Mouse (Mus musculus) embryonic facial prominence, embryonic 15.5 days (tissue): Measurements from ENCODE around the gene Stx17. TPM values are rescaled to one million over a fixed set of nuclear protein-coding genes. Genes with fewer than 3 reads are reported as not detected.

Experiments
- ATAC-seq: fragments of 200-750 bp; cut with Nextera tagmentation; 2 replicates; pipeline ENCODE4 v1.8.0; 2017; ENCODE audit warnings: low read depth, moderate TSS enrichment; ENCODE audit not compliant: insufficient number of reproducible peaks, low FRiP score, low TSS enrichment
- H3K27ac ChIP-seq: fragments of 300-500 bp; sonication (generic); replicated peaks from 2 replicates; pipeline ENCODE4 v1.5.1; 2015; ENCODE audit warnings: mild to moderate bottlenecking, inconsistent platforms
- H3K27me3 ChIP-seq: fragments of 300-500 bp; sonication (generic); 2 replicates; pipeline ENCODE4 v1.6.1; 2015; ENCODE audit warnings: inconsistent platforms
- H3K36me3 ChIP-seq: fragments of 300-500 bp; sonication (generic); 2 replicates; pipeline ENCODE4 v1.6.1; 2015; ENCODE audit warnings: mild to moderate bottlenecking, inconsistent platforms
- H3K4me1 ChIP-seq: fragments of 300-500 bp; sonication (generic); 2 replicates; pipeline ENCODE4 v1.6.1; 2015; ENCODE audit warnings: inconsistent platforms
- H3K4me2 ChIP-seq: fragments of 300-500 bp; sonication (generic); replicated peaks from 2 replicates; pipeline ENCODE4 v1.6.1; 2015; ENCODE audit warnings: mild to moderate bottlenecking, inconsistent platforms
- H3K4me3 ChIP-seq: fragments of 300-500 bp; sonication (generic); replicated peaks from 2 replicates; pipeline ENCODE4 v1.5.1; 2015; ENCODE audit warnings: mild to moderate bottlenecking, inconsistent platforms
- H3K9ac ChIP-seq: fragments of 300-500 bp; sonication (generic); 2 replicates; pipeline ENCODE4 v1.6.1; 2015; ENCODE audit warnings: inconsistent platforms
- H3K9me3 ChIP-seq: fragments of 300-500 bp; sonication (generic); replicated peaks from 2 replicates; pipeline ENCODE4 v1.6.1; 2016; ENCODE audit warnings: inconsistent platforms
- WGBS: fragments of 180-500 bp; shearing (Covaris S2); methylation state at CpG from one replicate; pipeline ENCODE4 v1.1.7; 2015; 5-methylcytosine and 5-hydroxymethylcytosine counted together
- polyA plus RNA-seq: library from polyadenylated mRNA; unstranded; fragments of >200 nt; fragmentation: Nextera tagmentation; extraction: Ambion mirVana; gene quantifications from 2 replicates; pipeline ENCODE4 v1.2.1, GENCODE M21; 2015

The Stx17 gene
- polyA plus RNA-seq, 1 experiment from 2014 or later: 35.0 TPM

DNA sequence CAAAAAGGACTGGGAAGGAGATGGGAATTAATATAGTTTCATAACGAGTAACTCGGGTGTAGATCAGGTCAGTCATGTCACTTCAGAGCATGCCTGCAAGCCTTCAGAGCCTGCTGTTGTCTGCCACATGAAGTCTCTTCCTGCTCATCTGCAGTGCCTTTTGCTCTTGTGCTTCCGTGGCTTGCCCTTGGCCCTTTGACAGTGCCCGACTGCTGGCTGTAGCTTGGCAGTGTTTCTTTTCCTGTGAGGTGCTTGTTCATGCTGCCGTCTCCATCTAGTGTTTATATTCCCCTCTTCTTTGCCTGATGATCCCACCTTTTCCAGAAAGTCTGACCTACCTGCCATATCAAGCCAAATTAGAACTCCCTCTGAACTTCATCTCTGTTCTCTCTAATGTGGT is 39.1 kb downstream of the Stx17 start:
- Histone ChIP-seq H3K4me1 (no peaks in the 10 kb centered on the region), H3K9me3 (no peaks in the 10 kb centered on the region), H3K36me3 (peaks cover 32% of the 10 kb centered on the region), H3K4me2 (no peak overlapping the region), H3K27me3 (no peaks in the 10 kb centered on the region), H3K4me3 (no peak overlapping the region), H3K27ac (no peak overlapping the region), H3K9ac (no peak overlapping the region)
- 85% methylated on average over 5 of the region's 5 CpGs for WGBS
- ATAC-seq: no peak

DNA sequence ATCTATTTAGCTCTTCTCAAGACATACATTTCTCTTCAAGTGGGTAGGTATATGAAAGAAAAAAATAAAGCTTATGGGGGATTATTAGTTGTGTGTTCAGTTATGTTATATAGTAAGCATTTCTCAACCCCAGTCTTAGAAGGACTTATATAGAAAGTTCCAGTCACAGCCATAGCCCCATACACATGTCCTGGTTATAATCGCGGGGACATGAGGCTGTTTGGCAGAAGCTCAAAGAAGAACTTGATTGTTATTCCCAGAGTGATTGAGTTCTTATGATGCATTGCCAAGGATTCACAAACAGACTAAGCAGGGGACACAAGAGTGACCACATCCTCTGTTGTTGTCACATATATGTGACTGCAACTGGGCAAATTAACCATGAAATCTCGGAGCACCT is 51.0 kb downstream of the Stx17 start:
- Histone ChIP-seq H3K36me3 (no peaks in the 10 kb centered on the region; the same call in 1 of the 2 replicates), H3K9ac (no peak overlapping the region), H3K4me2 (no peak overlapping the region), H3K27me3 (no peaks in the 10 kb centered on the region), H3K27ac (no peak overlapping the region), H3K4me3 (no peak overlapping the region), H3K4me1 (no peaks in the 10 kb centered on the region), H3K9me3 (no peaks in the 10 kb centered on the region)
- no peak for ATAC-seq
- 82% methylated on average over 3 of the region's 3 CpGs for WGBS

DNA sequence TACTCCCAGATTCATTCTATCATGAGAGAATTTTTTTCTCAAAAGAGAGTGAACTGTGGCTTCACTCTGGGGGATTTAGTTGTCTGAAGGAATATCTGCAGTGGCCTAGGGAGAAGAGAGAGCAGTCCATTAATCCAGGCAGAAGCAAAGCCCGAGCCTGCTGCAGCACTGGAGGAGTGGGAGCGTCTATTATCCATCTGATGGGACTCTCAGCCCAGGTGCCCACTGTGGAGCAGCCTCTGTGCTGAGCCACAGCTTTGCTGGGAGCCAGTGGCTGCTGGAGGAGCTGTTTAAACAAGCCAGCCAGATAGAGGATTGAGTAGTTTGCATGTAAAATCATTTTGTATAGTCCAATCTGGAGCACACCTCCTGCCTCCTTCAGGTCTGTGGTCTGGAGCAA is 56.2 kb downstream of the Stx17 start:
- H3K4me1 ChIP-seq: no peaks in the 10 kb centered on the region
- ATAC-seq: no peak
- no peak overlapping the region for H3K4me2 ChIP-seq
- H3K9me3 ChIP-seq: no peaks in the 10 kb centered on the region
- no peak overlapping the region for H3K4me3 ChIP-seq
- H3K27ac ChIP-seq: no peak overlapping the region
- H3K27me3 ChIP-seq: no peaks in the 10 kb centered on the region
- 36% methylated on average over 2 of the region's 2 CpGs for WGBS
- H3K9ac ChIP-seq: no peak overlapping the region
- H3K36me3 ChIP-seq: peaks cover 14% of the 10 kb centered on the region; the same call in 1 of the 2 replicates

DNA sequence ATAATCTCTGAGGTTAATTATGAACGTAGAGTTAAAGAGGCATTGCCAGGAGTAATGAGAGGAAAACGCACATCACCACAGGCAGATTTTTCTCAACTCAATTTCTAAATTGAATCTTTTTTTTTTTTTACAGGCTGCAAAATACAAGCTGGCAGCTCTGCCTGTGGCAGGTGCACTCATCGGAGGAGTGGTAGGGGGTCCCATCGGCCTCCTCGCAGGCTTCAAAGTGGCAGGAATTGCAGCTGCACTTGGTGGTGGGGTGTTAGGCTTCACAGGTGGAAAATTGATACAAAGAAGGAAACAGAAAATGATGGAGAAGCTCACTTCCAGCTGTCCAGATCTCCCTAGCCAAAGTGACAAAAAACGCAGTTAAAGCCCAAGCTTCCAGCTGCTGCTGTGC is 56.7 kb downstream of the Stx17 start:
- Histone ChIP-seq H3K36me3 (peaks cover 14% of the 10 kb centered on the region; the same call in 1 of the 2 replicates), H3K9me3 (no peaks in the 10 kb centered on the region), H3K4me3 (no peak overlapping the region), H3K27ac (no peak overlapping the region), H3K4me1 (no peaks in the 10 kb centered on the region), H3K9ac (no peak overlapping the region), H3K4me2 (no peak overlapping the region), H3K27me3 (no peaks in the 10 kb centered on the region)
- no peak for ATAC-seq
- 77% methylated on average over 6 of the region's 6 CpGs for WGBS

DNA sequence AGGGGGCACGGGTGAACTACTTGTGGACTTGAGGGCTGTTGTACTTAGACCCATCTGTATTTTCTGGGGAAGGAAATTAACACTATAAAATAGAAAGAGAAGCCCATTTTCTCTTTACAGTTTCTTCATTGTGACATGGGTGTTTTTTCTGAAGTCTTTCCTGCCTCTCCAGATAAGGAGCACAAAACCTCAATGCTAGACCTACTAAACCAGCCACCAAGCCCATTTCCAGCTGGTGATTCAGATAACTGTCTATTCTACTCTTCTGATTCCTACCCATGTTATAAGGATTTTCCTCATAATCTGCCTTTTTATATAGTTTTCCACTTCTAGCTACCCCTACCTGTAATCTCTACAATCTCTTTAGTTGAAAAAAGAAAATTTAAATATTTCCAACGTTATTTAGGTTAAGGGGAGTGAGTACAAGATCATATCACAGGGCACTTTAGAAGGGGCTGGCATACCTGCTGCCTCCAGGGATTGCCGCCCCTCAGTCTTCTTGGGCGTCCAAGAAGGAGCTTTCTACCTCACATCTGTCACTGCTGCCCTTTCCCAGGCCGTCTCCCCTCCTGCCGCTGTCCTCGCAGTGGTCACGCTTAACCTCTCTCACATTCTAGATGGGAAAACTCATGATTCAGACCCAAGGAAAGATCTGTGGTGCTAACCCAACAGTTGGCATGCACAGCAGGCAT is 57.5 kb downstream of the Stx17 start:
- H3K4me2 ChIP-seq: no peak overlapping the region
- no peak overlapping the region for H3K4me3 ChIP-seq
- peaks cover 14% of the 10 kb centered on the region; the same call in 1 of the 2 replicates for H3K36me3 ChIP-seq
- H3K4me1 ChIP-seq: no peaks in the 10 kb centered on the region
- WGBS: 88% methylated on average over 8 of the region's 8 CpGs
- H3K27ac ChIP-seq: no peak overlapping the region
- H3K9ac ChIP-seq: no peak overlapping the region
- no peak for ATAC-seq
- H3K9me3 ChIP-seq: no peaks in the 10 kb centered on the region
- no peaks in the 10 kb centered on the region for H3K27me3 ChIP-seq

DNA sequence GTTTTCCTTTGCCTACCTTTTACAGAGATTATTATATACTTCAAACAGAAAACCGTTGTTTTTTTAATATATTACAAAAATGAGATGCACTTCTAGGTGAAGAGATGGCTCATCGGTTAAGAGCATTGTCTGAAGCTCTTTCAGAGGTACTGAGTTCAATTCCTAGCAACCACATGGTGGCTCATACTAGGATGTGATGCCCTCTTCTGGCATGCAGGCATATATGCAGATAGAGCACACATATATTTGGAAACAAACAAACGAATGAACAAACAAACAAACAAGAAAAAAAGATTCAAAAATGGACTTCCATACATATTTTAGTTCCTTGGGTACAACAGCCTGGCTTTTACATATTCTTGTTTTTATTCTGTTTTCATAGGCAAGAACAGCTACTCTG is 73.2 kb downstream of the Stx17 start:
- Histone ChIP-seq H3K4me1 (no peaks in the 10 kb centered on the region), H3K4me3 (no peak overlapping the region), H3K27me3 (no peaks in the 10 kb centered on the region), H3K9me3 (no peaks in the 10 kb centered on the region), H3K36me3 (peaks cover 19% of the 10 kb centered on the region; the same call in 1 of the 2 replicates), H3K27ac (no peak overlapping the region), H3K9ac (no peak overlapping the region), H3K4me2 (no peak overlapping the region)
- 87% methylated on average over 3 of the region's 3 CpGs for WGBS
- ATAC-seq: no peak

DNA sequence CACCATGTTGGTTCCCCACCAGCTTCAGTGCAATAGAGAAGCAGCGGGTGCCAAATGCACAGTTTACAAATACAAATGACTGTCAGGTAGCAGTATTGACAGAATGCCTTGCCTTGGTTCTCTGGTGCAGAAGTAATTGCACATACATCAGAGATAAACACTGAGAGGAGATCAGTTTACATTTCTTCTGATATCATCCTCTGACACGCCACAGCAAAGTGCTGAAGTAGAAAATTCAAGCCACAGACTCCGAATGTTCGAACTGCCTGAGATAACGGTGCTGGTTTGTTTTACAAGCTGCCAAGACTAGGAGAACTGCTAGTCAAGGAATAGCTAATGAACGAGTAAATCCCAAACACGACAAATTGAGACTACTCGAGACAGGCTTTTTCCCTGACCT is 73.7 kb downstream of the Stx17 start:
- H3K4me3 ChIP-seq: no peak overlapping the region
- no peak overlapping the region for H3K27ac ChIP-seq
- H3K36me3 ChIP-seq: peaks cover 19% of the 10 kb centered on the region; the same call in 1 of the 2 replicates
- no peaks in the 10 kb centered on the region for H3K4me1 ChIP-seq
- no peaks in the 10 kb centered on the region for H3K27me3 ChIP-seq
- WGBS: 81% methylated on average over 8 of the region's 8 CpGs
- no peak overlapping the region for H3K4me2 ChIP-seq
- ATAC-seq: no peak
- H3K9ac ChIP-seq: no peak overlapping the region
- H3K9me3 ChIP-seq: no peaks in the 10 kb centered on the region

DNA sequence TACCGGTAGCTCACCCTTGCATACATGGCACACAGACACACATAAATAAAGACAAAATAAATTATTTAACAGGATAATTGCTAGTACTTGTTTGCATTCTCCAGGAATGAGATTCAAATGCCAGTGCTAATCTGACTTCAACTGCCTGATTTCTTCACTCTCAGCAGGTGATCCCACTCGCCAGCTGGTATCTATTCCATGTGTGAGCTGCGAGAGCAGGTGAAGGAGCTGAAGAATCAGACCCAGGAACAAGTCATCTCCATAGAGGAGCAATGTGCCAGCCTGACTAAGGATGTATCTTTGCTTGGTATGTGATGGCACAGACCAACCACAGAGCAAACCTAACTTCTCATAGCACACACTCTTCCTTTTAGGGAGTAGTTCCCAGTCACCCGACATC is 78.8 kb downstream of the Stx17 start:
- Histone ChIP-seq H3K4me3 (no peak overlapping the region), H3K27ac (no peak overlapping the region), H3K4me2 (no peak overlapping the region), H3K9me3 (no peaks in the 10 kb centered on the region), H3K27me3 (no peaks in the 10 kb centered on the region), H3K9ac (no peak overlapping the region), H3K4me1 (no peaks in the 10 kb centered on the region), H3K36me3 (peaks cover 24% of the 10 kb centered on the region)
- WGBS: 85% methylated on average over 4 of the region's 4 CpGs
- no peak for ATAC-seq

DNA sequence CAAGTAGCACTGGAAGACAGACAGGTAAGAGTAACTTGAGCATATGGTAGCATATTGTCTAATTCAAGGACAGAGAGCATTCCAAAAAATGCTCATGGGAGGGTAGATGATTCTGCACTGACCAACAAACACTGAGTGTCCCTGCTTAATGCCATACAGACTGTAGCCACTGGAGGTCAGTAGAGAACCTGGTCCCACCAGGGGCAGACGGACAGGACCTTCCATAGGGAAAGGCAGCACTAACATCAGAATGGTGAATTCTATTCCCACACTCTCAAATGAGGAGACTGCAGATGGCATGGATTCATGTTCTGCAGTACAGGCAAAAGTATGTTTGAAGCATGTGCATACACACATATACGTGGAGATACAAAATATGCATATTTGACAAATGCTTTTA is 100.5 kb downstream of the Stx17 start:
- 28% methylated on average over 2 of the region's 2 CpGs for WGBS
- H3K9me3 ChIP-seq: no peaks in the 10 kb centered on the region
- no peak overlapping the region for H3K4me3 ChIP-seq
- no peaks in the 10 kb centered on the region for H3K36me3 ChIP-seq
- no peak overlapping the region for H3K27ac ChIP-seq
- no peak overlapping the region for H3K9ac ChIP-seq
- H3K27me3 ChIP-seq: no peaks in the 10 kb centered on the region
- ATAC-seq: no peak
- H3K4me2 ChIP-seq: no peak overlapping the region
- no peaks in the 10 kb centered on the region for H3K4me1 ChIP-seq

DNA sequence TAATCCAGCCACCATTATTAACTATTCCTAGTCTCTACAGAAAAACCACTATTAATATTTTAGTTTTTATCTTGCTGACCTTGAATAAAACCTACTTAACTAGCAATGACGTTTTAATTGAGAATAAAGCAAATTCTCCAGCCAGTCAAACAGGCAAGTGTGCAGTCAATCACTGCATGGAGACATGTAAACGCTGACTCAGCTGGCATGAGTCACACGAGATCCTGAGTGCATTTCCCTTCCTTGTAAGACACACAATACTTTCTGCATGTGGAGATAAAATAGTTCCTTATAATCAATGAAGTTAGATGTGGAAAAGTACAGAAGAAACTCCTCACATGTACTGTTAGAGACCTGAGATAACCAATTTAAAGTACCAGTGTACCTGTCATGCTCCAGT is 100.9 kb downstream of the Stx17 start:
- WGBS: 42% methylated on average over 3 of the region's 3 CpGs
- Histone ChIP-seq H3K36me3 (no peaks in the 10 kb centered on the region), H3K4me2 (no peak overlapping the region), H3K27ac (no peak overlapping the region), H3K4me1 (no peaks in the 10 kb centered on the region), H3K9me3 (no peaks in the 10 kb centered on the region), H3K9ac (no peak overlapping the region), H3K27me3 (no peaks in the 10 kb centered on the region), H3K4me3 (no peak overlapping the region)
- no peak for ATAC-seq

DNA sequence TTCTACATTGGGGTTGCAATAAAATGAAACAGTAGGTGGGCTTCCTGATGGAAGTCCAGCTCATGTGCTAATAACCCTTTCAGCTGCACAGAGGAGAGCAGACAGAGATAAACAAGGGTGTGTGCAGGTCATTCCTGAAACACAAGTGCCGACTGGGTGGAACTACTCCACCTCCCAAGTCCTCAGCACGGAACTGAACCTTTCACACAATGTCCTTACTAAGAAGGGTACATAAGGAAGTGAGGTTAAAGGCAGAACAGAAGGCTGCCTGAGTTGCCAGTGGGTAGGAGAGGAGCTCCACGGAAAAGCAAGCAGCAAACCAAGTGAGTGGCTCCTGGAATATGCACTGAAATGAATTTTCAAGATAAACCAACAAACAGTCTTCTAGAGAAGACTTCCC is 102.1 kb downstream of the Stx17 start:
- Histone ChIP-seq H3K4me3 (no peak overlapping the region), H3K36me3 (no peaks in the 10 kb centered on the region), H3K9ac (no peak overlapping the region), H3K4me1 (no peaks in the 10 kb centered on the region), H3K9me3 (no peaks in the 10 kb centered on the region), H3K4me2 (no peak overlapping the region), H3K27me3 (no peaks in the 10 kb centered on the region), H3K27ac (no peak overlapping the region)
- ATAC-seq: no peak
- WGBS: 65% methylated on average over 3 of the region's 3 CpGs
